Mouse (Mus musculus) kidney, embryonic 15.5 days (tissue): ENCODE results near the gene Foxq1. TPM values are rescaled to one million over a fixed set of nuclear protein-coding genes. Genes with fewer than 3 reads are reported as not detected.

Experiments
- ATAC-seq: fragments of 200-750 bp; cut with Nextera tagmentation; replicated peaks from 2 replicates; pipeline ENCODE4 v1.8.0; 2017; ENCODE audit warnings: moderate TSS enrichment; ENCODE audit not compliant: low FRiP score
- H3K27ac ChIP-seq: fragments of 300-500 bp; sonication (generic); 2 replicates; pipeline ENCODE4 v1.5.1; 2015; ENCODE audit warnings: mild to moderate bottlenecking, inconsistent platforms
- H3K27me3 ChIP-seq: fragments of 300-500 bp; sonication (generic); 2 replicates; pipeline ENCODE4 v1.6.1; 2015; ENCODE audit warnings: inconsistent platforms
- H3K36me3 ChIP-seq: fragments of 300-500 bp; sonication (generic); 2 replicates; pipeline ENCODE4 v1.6.1; 2015; ENCODE audit warnings: inconsistent platforms
- H3K4me1 ChIP-seq: fragments of 300-500 bp; sonication (generic); 2 replicates; pipeline ENCODE4 v1.6.1; 2015; ENCODE audit warnings: inconsistent platforms
- H3K4me2 ChIP-seq: fragments of 300-500 bp; sonication (generic); 2 replicates; pipeline ENCODE4 v1.6.1; 2015; ENCODE audit warnings: moderate library complexity, mild to moderate bottlenecking, inconsistent platforms
- H3K4me3 ChIP-seq: fragments of 300-500 bp; sonication (generic); replicated peaks from 2 replicates; pipeline ENCODE4 v1.5.1; 2015; ENCODE audit warnings: mild to moderate bottlenecking, inconsistent platforms
- H3K9ac ChIP-seq: fragments of 300-500 bp; sonication (generic); 2 replicates; pipeline ENCODE4 v1.6.1; 2015; ENCODE audit warnings: mild to moderate bottlenecking, inconsistent platforms
- H3K9me3 ChIP-seq: fragments of 300-500 bp; sonication (generic); replicated peaks from 2 replicates; pipeline ENCODE4 v1.6.1; 2016; ENCODE audit warnings: inconsistent platforms
- WGBS: fragments of 180-500 bp; shearing (Covaris S2); methylation state at CpG from one replicate; pipeline ENCODE4 v1.1.7; 2015; ENCODE audit warnings: mixed read lengths; 5-methylcytosine and 5-hydroxymethylcytosine counted together
- polyA plus RNA-seq: library from polyadenylated mRNA; unstranded; fragments of >200 nt; fragmentation: Nextera tagmentation; extraction: Ambion mirVana; gene quantifications from 2 replicates; pipeline ENCODE4 v1.2.1, GENCODE M21; 2015

Foxq1 gene
- polyA plus RNA-seq, 1 experiment from 2014 or later, result 4.0 TPM

DNA sequence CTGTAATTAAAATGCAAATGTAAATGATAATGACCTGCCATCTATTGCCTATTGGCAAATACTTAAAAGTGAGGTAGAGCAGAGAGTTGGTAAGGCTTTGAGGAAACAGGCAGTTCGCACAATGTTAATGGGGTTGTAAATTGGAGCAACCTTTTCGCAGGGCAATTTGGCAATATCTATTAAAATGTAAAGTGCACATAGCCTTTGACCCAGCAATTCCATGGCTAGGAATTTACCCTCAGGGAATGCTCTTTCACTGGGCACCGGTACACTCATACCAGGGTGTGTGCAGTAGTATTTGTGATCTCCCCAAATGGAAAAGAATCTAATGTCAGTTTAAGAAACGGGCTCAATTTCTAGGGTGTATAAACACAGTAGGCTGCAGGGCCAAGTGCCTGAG, 20.8 kb downstream of the Foxq1 start:
- Histone ChIP-seq H3K4me3 (no peak overlapping the region), H3K4me1 (peaks cover 4% of the 10 kb centered on the region; the same call in 1 of the 2 replicates), H3K27me3 (peaks cover 33% of the 10 kb centered on the region), H3K27ac (no peak overlapping the region), H3K9me3 (no peaks in the 10 kb centered on the region), H3K4me2 (no peak overlapping the region), H3K9ac (no peak overlapping the region), H3K36me3 (no peaks in the 10 kb centered on the region)
- 34% methylated on average over 4 of the region's 4 CpGs for WGBS
- ATAC-seq, result no peak

DNA sequence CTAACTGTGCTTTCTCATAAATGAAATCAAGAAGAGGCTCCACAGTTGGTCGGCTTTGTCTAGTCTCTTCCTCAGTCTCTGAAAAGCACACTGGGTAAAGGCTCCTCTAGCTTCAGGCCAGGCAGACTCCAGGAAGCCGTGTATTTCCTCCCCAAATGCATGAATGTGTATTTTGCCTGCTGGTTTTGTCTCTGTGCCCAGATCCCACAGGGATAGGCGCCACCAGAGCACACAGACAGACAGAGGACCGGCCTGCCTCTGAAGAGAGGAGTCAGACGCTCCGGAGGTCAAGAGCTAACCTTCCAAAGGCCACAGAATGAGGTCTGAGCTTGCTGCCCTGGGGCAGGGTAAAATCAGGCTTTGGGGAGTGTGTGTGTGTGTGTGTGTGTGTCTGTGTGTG, 21.6 kb downstream of the Foxq1 start:
- Histone ChIP-seq H3K27me3 (peaks cover 33% of the 10 kb centered on the region), H3K27ac (no peak overlapping the region), H3K4me3 (no peak overlapping the region), H3K9ac (no peak overlapping the region), H3K36me3 (no peaks in the 10 kb centered on the region), H3K4me1 (peaks cover 4% of the 10 kb centered on the region; the same call in 1 of the 2 replicates), H3K4me2 (no peak overlapping the region), H3K9me3 (no peaks in the 10 kb centered on the region)
- WGBS, result 24% methylated on average over 6 of the region's 6 CpGs
- ATAC-seq, result 0 out of 2 replicates have a peak, but pooled peaks have one; percentile 30

GRCm38 (mm10) chr13:31578389-31578788, 22.5 kb downstream of the Foxq1 start:
- Histone ChIP-seq H3K9ac (no peak overlapping the region), H3K4me1 (peaks cover 4% of the 10 kb centered on the region; the same call in 1 of the 2 replicates), H3K4me2 (no peak overlapping the region), H3K4me3 (no peak overlapping the region), H3K9me3 (no peaks in the 10 kb centered on the region), H3K27ac (peak overlapping the region; percentile 23; the same call in 1 of the 2 replicates), H3K36me3 (no peaks in the 10 kb centered on the region), H3K27me3 (peaks cover 28% of the 10 kb centered on the region)
- peak; percentile 94 for ATAC-seq
- WGBS, result 44% methylated on average over 10 of the region's 10 CpGs

- Histone ChIP-seq H3K36me3 (no peaks in the 10 kb centered on the region), H3K27ac (no peak overlapping the region), H3K4me2 (no peak overlapping the region), H3K4me3 (no peak overlapping the region), H3K9me3 (no peaks in the 10 kb centered on the region), H3K4me1 (peaks cover 4% of the 10 kb centered on the region; the same call in 1 of the 2 replicates), H3K9ac (no peak overlapping the region), H3K27me3 (peaks cover 20% of the 10 kb centered on the region)
- WGBS, result 63% methylated on average over 9 of the region's 9 CpGs
- no peak for ATAC-seq
These were observed 23.9 kb downstream of the Foxq1 start for GRCm38 (mm10) chr13:31579866-31580265.

DNA sequence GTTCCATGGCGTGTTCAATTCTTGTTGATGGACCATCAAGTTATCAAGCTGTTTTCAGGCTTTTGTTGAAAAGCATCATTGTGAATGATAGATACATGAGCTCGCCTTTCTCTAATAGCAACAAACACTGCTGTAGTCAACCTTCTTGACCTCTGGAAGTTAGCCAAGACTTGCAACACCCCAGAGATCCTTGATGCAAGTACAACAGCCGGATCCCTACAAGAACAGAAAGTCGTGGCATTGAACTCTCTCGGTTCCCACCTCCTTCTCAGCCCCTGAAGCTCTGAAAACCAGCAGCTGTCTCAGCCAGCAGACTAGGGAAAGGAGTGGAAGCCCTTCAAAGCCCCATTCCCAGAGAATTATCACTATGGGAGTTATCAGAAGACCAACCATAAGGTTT, 31.4 kb downstream of the Foxq1 start:
- WGBS, result 48% methylated on average over 5 of the region's 5 CpGs
- H3K27me3 ChIP-seq, result no peaks in the 10 kb centered on the region
- no peak for ATAC-seq
- H3K4me3 ChIP-seq, result no peak overlapping the region
- H3K4me1 ChIP-seq, result no peaks in the 10 kb centered on the region
- no peak overlapping the region for H3K9ac ChIP-seq
- no peak overlapping the region for H3K4me2 ChIP-seq
- H3K36me3 ChIP-seq, result no peaks in the 10 kb centered on the region
- no peak overlapping the region for H3K27ac ChIP-seq
- H3K9me3 ChIP-seq, result no peaks in the 10 kb centered on the region

- ATAC-seq, result no peak
- no peaks in the 10 kb centered on the region for H3K4me1 ChIP-seq
- no peak overlapping the region for H3K4me2 ChIP-seq
- no peaks in the 10 kb centered on the region for H3K9me3 ChIP-seq
- H3K27ac ChIP-seq, result no peak overlapping the region
- H3K36me3 ChIP-seq, result no peaks in the 10 kb centered on the region
- no peak overlapping the region for H3K9ac ChIP-seq
- no peaks in the 10 kb centered on the region for H3K27me3 ChIP-seq
- 85% methylated on average over 5 of the region's 5 CpGs for WGBS
- no peak overlapping the region for H3K4me3 ChIP-seq
These were observed 43.6 kb downstream of the Foxq1 start for GRCm38 (mm10) chr13:31599576-31599975.

GRCm38 (mm10) chr13:31603964-31604363, 48.0 kb downstream of the Foxq1 start:
- Histone ChIP-seq H3K36me3 (no peaks in the 10 kb centered on the region), H3K27ac (no peak overlapping the region), H3K4me1 (no peaks in the 10 kb centered on the region), H3K4me3 (no peak overlapping the region), H3K9me3 (no peaks in the 10 kb centered on the region), H3K4me2 (no peak overlapping the region), H3K9ac (no peak overlapping the region), H3K27me3 (peaks cover 19% of the 10 kb centered on the region)
- no peak for ATAC-seq
- WGBS, result 72% methylated on average over 6 of the region's 6 CpGs

Other genes with a start within 250 kb of the Foxq1 start
- gene A530084C06Rik, start 3.2 kb downstream of the Foxq1 start, polyA plus RNA-seq, result not detected in 2 replicates
- gene Foxf2, start 69.7 kb downstream of the Foxq1 start, polyA plus RNA-seq, result 0.24 and 0.27 TPM in 2 replicates